Mouse (Mus musculus): Measurements from ENCODE around the gene Ccdc88a.

The Ccdc88a gene

GRCm38 (mm10) chr11:29548504-29549424 is 175.3 kb downstream of the Ccdc88a start:
- DNase-seq (ENCODE audit: low read depth), result no peak

- DNase-seq (ENCODE audit: low read depth), result no peak
Measured at GRCm38 (mm10) chr11:29549425-29549778, 175.9 kb downstream of the Ccdc88a start.
